Mouse (Mus musculus): ENCODE results near the gene Nags. TPM values are rescaled to one million over a fixed set of nuclear protein-coding genes. Genes with fewer than 3 reads are reported as not detected.

Nags gene
- 0.10 and 0.30 TPM in 2 replicates for polyA plus RNA-seq (2015; fragmentation: Nextera tagmentation; extraction: Ambion mirVana)

GRCm38 (mm10) chr11:102145471-102146001, at the start of gene Nags:
Gene Nags (plus strand): TSS chr11:102145513.
- Histone ChIP-seq H3K4me3 (peak within 1 kb of the TSS; percentile 2; the same call in 1 of the 2 replicates), H3K4me1 (peaks cover 26% of the 10 kb centered on the region; the same call in 1 of the 2 replicates), H3K36me3 (replicated peaks) (no peaks in the 10 kb centered on the region), H3K27me3 (replicated peaks) (peaks cover 66% of the 10 kb centered on the region), H3K4me2 (peak within 1 kb of the TSS; percentile 36), H3K9me3 (no peaks in the 10 kb centered on the region), H3K27ac (no peak within 1 kb of the TSS), H3K9ac (0 out of 2 replicates have a peak within 1 kb of the TSS, but pooled peaks have one; percentile 9)
- 2% methylated on average over 49 of the region's 50 CpGs for WGBS
- no peak for ATAC-seq (replicated peaks)

GRCm38 (mm10) chr11:102095676-102096075, 49.6 kb upstream of the Nags start:
- Histone ChIP-seq H3K27ac (no peak overlapping the region), H3K36me3 (replicated peaks) (no peaks in the 10 kb centered on the region), H3K4me3 (no peak overlapping the region), H3K4me1 (peaks cover 13% of the 10 kb centered on the region), H3K4me2 (no peak overlapping the region), H3K9me3 (no peaks in the 10 kb centered on the region), H3K27me3 (replicated peaks) (peaks cover 3% of the 10 kb centered on the region), H3K9ac (no peak overlapping the region)
- 74% methylated on average over 3 of the region's 3 CpGs for WGBS
- no peak for ATAC-seq (replicated peaks)

- ATAC-seq (replicated peaks): no peak
- H3K9me3 ChIP-seq: no peaks in the 10 kb centered on the region
- no peak overlapping the region for H3K9ac ChIP-seq
- H3K4me2 ChIP-seq: peak overlapping the region; percentile 53
- H3K4me1 ChIP-seq: peaks cover 13% of the 10 kb centered on the region
- H3K4me3 ChIP-seq: no peak overlapping the region
- no peaks in the 10 kb centered on the region for H3K36me3 ChIP-seq (replicated peaks)
- peaks cover 4% of the 10 kb centered on the region for H3K27me3 ChIP-seq (replicated peaks)
- 74% methylated on average over 5 of the region's 5 CpGs for WGBS
- H3K27ac ChIP-seq: no peak overlapping the region
Measured at GRCm38 (mm10) chr11:102096446-102096845, 48.9 kb upstream of the Nags start.

GRCm38 (mm10) chr11:102096887-102097391, 48.4 kb upstream of the Nags start:
- Histone ChIP-seq H3K4me1 (peaks cover 13% of the 10 kb centered on the region), H3K4me3 (peak overlapping the region; percentile 26), H3K36me3 (replicated peaks) (no peaks in the 10 kb centered on the region), H3K9me3 (no peaks in the 10 kb centered on the region), H3K27me3 (replicated peaks) (peaks cover 9% of the 10 kb centered on the region), H3K9ac (0 out of 2 replicates have a peak overlapping the region, but pooled peaks have one; percentile 19), H3K27ac (no peak overlapping the region), H3K4me2 (peak overlapping the region; percentile 53)
- peak; percentile 92 for ATAC-seq (replicated peaks)
- 5% methylated on average over 18 of the region's 18 CpGs for WGBS

GRCm38 (mm10) chr11:102101219-102101618, 44.1 kb upstream of the Nags start, which contains the start of gene Ppy:
Gene Ppy (minus strand): TSS chr11:102101319.
- Histone ChIP-seq H3K36me3 (replicated peaks) (no peaks in the 10 kb centered on the region), H3K4me3 (no peak within 1 kb of the TSS), H3K9me3 (no peaks in the 10 kb centered on the region), H3K27ac (no peak within 1 kb of the TSS), H3K9ac (no peak within 1 kb of the TSS), H3K4me2 (no peak within 1 kb of the TSS), H3K4me1 (peaks cover 13% of the 10 kb centered on the region), H3K27me3 (replicated peaks) (peaks cover 42% of the 10 kb centered on the region)
- 77% methylated on average over 4 of the region's 4 CpGs for WGBS
- ATAC-seq (replicated peaks): no peak

GRCm38 (mm10) chr11:102102485-102103258, 42.6 kb upstream of the Nags start:
- H3K4me2 ChIP-seq: no peak overlapping the region
- 19% methylated on average over 17 of the region's 17 CpGs for WGBS
- H3K9ac ChIP-seq: no peak overlapping the region
- no peak for ATAC-seq (replicated peaks)
- H3K36me3 ChIP-seq (replicated peaks): no peaks in the 10 kb centered on the region
- H3K27ac ChIP-seq: no peak overlapping the region
- H3K27me3 ChIP-seq (replicated peaks): peaks cover 57% of the 10 kb centered on the region
- peaks cover 3% of the 10 kb centered on the region; the same call in 1 of the 2 replicates for H3K4me1 ChIP-seq
- no peak overlapping the region for H3K4me3 ChIP-seq
- H3K9me3 ChIP-seq: no peaks in the 10 kb centered on the region

- H3K4me1 ChIP-seq: peaks cover 3% of the 10 kb centered on the region; the same call in 1 of the 2 replicates
- H3K4me2 ChIP-seq: peak overlapping the region; percentile 13; the same call in 1 of the 2 replicates
- H3K36me3 ChIP-seq (replicated peaks): no peaks in the 10 kb centered on the region
- 3% methylated on average over 21 of the region's 21 CpGs for WGBS
- no peaks in the 10 kb centered on the region for H3K9me3 ChIP-seq
- H3K27ac ChIP-seq: no peak overlapping the region
- no peak for ATAC-seq (replicated peaks)
- no peak overlapping the region for H3K9ac ChIP-seq
- H3K27me3 ChIP-seq (replicated peaks): peaks cover 64% of the 10 kb centered on the region
- H3K4me3 ChIP-seq: no peak overlapping the region
Measured at GRCm38 (mm10) chr11:102106911-102107310, 38.4 kb upstream of the Nags start.

- no peaks in the 10 kb centered on the region for H3K9me3 ChIP-seq
- peak within 1 kb of the TSS; percentile 13; the same call in 1 of the 2 replicates for H3K4me2 ChIP-seq
- H3K9ac ChIP-seq: no peak within 1 kb of the TSS
- no peak for ATAC-seq (replicated peaks)
- H3K4me3 ChIP-seq: no peak within 1 kb of the TSS
- H3K27ac ChIP-seq: no peak within 1 kb of the TSS
- WGBS: 14% methylated on average over 9 of the region's 9 CpGs
- H3K36me3 ChIP-seq (replicated peaks): no peaks in the 10 kb centered on the region
- H3K4me1 ChIP-seq: peaks cover 3% of the 10 kb centered on the region; the same call in 1 of the 2 replicates
- peaks cover 60% of the 10 kb centered on the region for H3K27me3 ChIP-seq (replicated peaks)
Measured at GRCm38 (mm10) chr11:102107732-102108131, 37.6 kb upstream of the Nags start, which contains the start of gene Pyy. Gene Pyy (minus strand): TSS chr11:102107832.

- Histone ChIP-seq H3K4me2 (no peak overlapping the region), H3K4me1 (peaks cover 3% of the 10 kb centered on the region; the same call in 1 of the 2 replicates), H3K27ac (no peak overlapping the region), H3K36me3 (replicated peaks) (no peaks in the 10 kb centered on the region), H3K9ac (no peak overlapping the region), H3K4me3 (no peak overlapping the region), H3K9me3 (no peaks in the 10 kb centered on the region), H3K27me3 (replicated peaks) (peaks cover 28% of the 10 kb centered on the region)
- no peak for ATAC-seq (replicated peaks)
- 88% methylated on average over 5 of the region's 5 CpGs for WGBS
Measured at GRCm38 (mm10) chr11:102111576-102111975, 33.7 kb upstream of the Nags start.

- no peak overlapping the region for H3K9ac ChIP-seq
- H3K9me3 ChIP-seq: no peaks in the 10 kb centered on the region
- H3K4me3 ChIP-seq: no peak overlapping the region
- no peak for ATAC-seq (replicated peaks)
- H3K27ac ChIP-seq: no peak overlapping the region
- H3K4me1 ChIP-seq: no peaks in the 10 kb centered on the region
- H3K4me2 ChIP-seq: no peak overlapping the region
- 79% methylated on average over 8 of the region's 8 CpGs for whole genome bisulfite sequencing
- no peaks in the 10 kb centered on the region for H3K36me3 ChIP-seq (replicated peaks)
- H3K27me3 ChIP-seq (replicated peaks): no peaks in the 10 kb centered on the region
Measured at GRCm38 (mm10) chr11:102116241-102116640, 29.1 kb upstream of the Nags start.

GRCm38 (mm10) chr11:102117386-102117785, 27.9 kb upstream of the Nags start:
- no peak overlapping the region for H3K4me2 ChIP-seq
- no peaks in the 10 kb centered on the region for H3K27me3 ChIP-seq (replicated peaks)
- H3K36me3 ChIP-seq (replicated peaks): no peaks in the 10 kb centered on the region
- WGBS: 86% methylated on average over 6 of the region's 6 CpGs
- H3K4me3 ChIP-seq: no peak overlapping the region
- no peaks in the 10 kb centered on the region for H3K9me3 ChIP-seq
- H3K4me1 ChIP-seq: no peaks in the 10 kb centered on the region
- ATAC-seq (replicated peaks): no peak
- H3K9ac ChIP-seq: no peak overlapping the region
- no peak overlapping the region for H3K27ac ChIP-seq

- Histone ChIP-seq H3K27ac (no peak overlapping the region), H3K4me2 (no peak overlapping the region), H3K4me1 (peaks cover 9% of the 10 kb centered on the region; the same call in 1 of the 2 replicates), H3K36me3 (replicated peaks) (no peaks in the 10 kb centered on the region), H3K9ac (no peak overlapping the region), H3K9me3 (no peaks in the 10 kb centered on the region), H3K4me3 (no peak overlapping the region), H3K27me3 (replicated peaks) (peaks cover 7% of the 10 kb centered on the region)
- 24% methylated on average over 4 of the region's 4 CpGs for WGBS
- ATAC-seq (replicated peaks): no peak
Measured at GRCm38 (mm10) chr11:102134516-102134915, 10.8 kb upstream of the Nags start.
